Mouse (Mus musculus): ENCODE data around the gene E330014E10Rik.
"Not testable (repeated sequence)": the region's sequence is repeated elsewhere in the genome, so short reads cannot be mapped to it uniquely, and the experiment has no call there.

Gene E330014E10Rik

GRCm38 (mm10) chr5:95775690-95776089 lies at the start of gene E330014E10Rik:
E330014E10Rik (plus strand) TSS chr5:95775990.
- DNase-seq (ENCODE audit: low spot score) = not testable (repeated sequence)

GRCm38 (mm10) chr5:95736073-95736472 lies 39.7 kb upstream of the E330014E10Rik start, which contains the start of gene Gm7978:
Gm7978 (minus strand) TSS chr5:95736173.
- not testable (repeated sequence) for DNase-seq (ENCODE audit: low spot score)

- DNase-seq (ENCODE audit: low spot score) = not testable (repeated sequence)
Observed at GRCm38 (mm10) chr5:95741714-95742113, 34.1 kb upstream of the E330014E10Rik start, which contains the start of gene Gm7982. Gm7982 (plus strand) TSS chr5:95742014.

- not testable (repeated sequence) for DNase-seq (ENCODE audit: low spot score)
Observed at GRCm38 (mm10) chr5:95810841-95811240, 35.1 kb downstream of the E330014E10Rik start.

GRCm38 (mm10) chr5:95836580-95836979 lies 60.8 kb downstream of the E330014E10Rik start:
- DNase-seq (ENCODE audit: low spot score) = no peak

GRCm38 (mm10) chr5:95854030-95854429 lies 78.2 kb downstream of the E330014E10Rik start:
- no peak for DNase-seq (ENCODE audit: low spot score)

Measured in embryo, embryonic 10.5 days (tissue).